Mouse (Mus musculus) cerebellum, adult 2 months (tissue): ENCODE results near the gene Sel1l3. TPM values are rescaled to one million over a fixed set of nuclear protein-coding genes. Genes with fewer than 3 reads are reported as not detected.

Source experiments
- DNase-seq, 2 experiments: peaks; one replicate each; pipeline ENCODE4 v3.0.0; 2021
- H3K27ac ChIP-seq: fragments of 200-500 bp; 2 replicates; pipeline ENCODE4 v1.5.1; 2012; ENCODE audit warnings: low read length, control low read depth, inconsistent platforms; ENCODE audit not compliant: insufficient read depth
- H3K27me3 ChIP-seq: fragments of 200-500 bp; 2 replicates; pipeline ENCODE4 v1.6.1; 2012; ENCODE audit warnings: inconsistent platforms, mild to moderate bottlenecking, low read length, moderate library complexity; ENCODE audit not compliant: control insufficient read depth, insufficient read depth
- H3K4me1 ChIP-seq: fragments of 200-500 bp; 2 replicates; pipeline ENCODE4 v1.6.1; 2011; ENCODE audit warnings: low read length; ENCODE audit not compliant: control insufficient read depth, insufficient read depth
- H3K4me3 ChIP-seq: fragments of 200-500 bp; replicated peaks from 2 replicates; pipeline ENCODE3; 2011; ENCODE audit warnings: mild to moderate bottlenecking, low read depth, low read length, control low read depth; ENCODE audit not compliant: insufficient read depth
- CTCF ChIP-seq: fragments of 200-500 bp; IDR thresholded peaks from 2 replicates; pipeline ENCODE4 v1.5.1; 2011; ENCODE audit warnings: low read depth, mild to moderate bottlenecking, control low read depth, low read length, moderate library complexity, borderline replicate concordance; ENCODE audit not compliant: insufficient read depth
- POLR2A ChIP-seq: fragments of 200-500 bp; IDR thresholded peaks from 2 replicates; pipeline ENCODE4 v1.6.1; 2011; ENCODE audit warnings: low read length, control low read depth, borderline replicate concordance; ENCODE audit not compliant: insufficient read depth
- WGBS: fragments of 180-500 bp; shearing (Covaris S2); methylation state at CpG from one replicate; pipeline ENCODE4 v1.1.7; 2018; 5-methylcytosine and 5-hydroxymethylcytosine counted together
- polyA plus RNA-seq: library from polyadenylated mRNA; depleted of rRNA; stranded (reverse); fragments of >200 nt; gene quantifications from 2 replicates; pipeline ENCODE4 v1.2.3, GENCODE M21; 2012

Sel1l3 gene
- polyA plus RNA-seq, 1 experiment = 70.8 TPM

GRCm38 (mm10) chr5:53123525-53124286 is 90.0 kb downstream of the Sel1l3 start:
- no peak overlapping the region for H3K27ac ChIP-seq
- TF ChIP-seq CTCF (peak; percentile 73), POLR2A (no peak)
- no peaks in the 10 kb centered on the region for H3K27me3 ChIP-seq
- no peak overlapping the region for H3K4me3 ChIP-seq
- WGBS = 34% methylated on average over 10 of the region's 10 CpGs
- H3K4me1 ChIP-seq = peaks cover 10% of the 10 kb centered on the region
- DNase-seq = peak; percentile 55 to 67

DNA sequence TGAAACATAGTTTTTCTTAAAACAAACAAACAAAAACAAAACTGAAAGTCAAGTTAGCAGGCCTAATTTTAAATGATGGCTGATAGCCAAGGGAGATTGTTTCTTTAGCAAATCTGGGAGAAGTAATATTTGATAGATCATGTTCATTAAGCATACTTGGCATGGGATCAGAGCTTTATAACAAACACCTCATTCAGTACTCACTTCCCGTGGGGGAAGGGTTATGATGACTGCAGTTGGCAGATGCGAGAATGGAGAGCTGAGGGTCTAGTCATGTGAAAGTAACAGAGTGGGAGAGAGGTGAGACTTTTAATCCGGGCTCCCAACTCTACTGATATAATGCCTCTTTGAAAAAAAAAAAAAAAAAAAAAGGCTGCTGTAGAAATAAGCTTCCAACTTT is 94.0 kb downstream of the Sel1l3 start:
- Histone ChIP-seq H3K27ac (no peak overlapping the region), H3K27me3 (no peaks in the 10 kb centered on the region), H3K4me3 (no peak overlapping the region), H3K4me1 (peaks cover 4% of the 10 kb centered on the region; the same call in 1 of the 2 replicates)
- 19% methylated on average over 3 of the region's 3 CpGs for WGBS
- TF ChIP-seq CTCF (no peak), POLR2A (no peak)
- DNase-seq = no peak

DNA sequence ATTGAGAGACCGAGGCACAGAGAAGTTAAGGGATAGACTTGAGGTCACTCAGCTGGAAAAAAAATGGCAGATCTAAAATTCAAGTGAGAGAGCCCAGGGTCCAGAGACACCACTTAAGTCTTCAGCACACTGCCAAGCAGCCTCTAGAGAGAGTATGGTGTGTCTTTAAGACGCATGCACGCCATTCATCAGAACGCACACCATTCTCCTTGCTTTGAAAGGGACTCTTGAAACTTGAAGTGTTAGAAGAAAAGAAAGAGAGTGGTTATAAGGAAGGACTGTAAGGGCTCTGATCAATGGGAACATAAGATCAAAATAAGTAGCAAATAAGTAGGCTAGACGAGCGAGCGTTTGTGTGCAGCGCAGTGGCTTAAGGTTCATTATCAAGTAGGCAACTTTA is 95.5 kb downstream of the Sel1l3 start:
- no peak overlapping the region for H3K4me3 ChIP-seq

GRCm38 (mm10) chr5:53114616-53115267 is 99.0 kb downstream of the Sel1l3 start:
- peaks cover 3% of the 10 kb centered on the region; the same call in 1 of the 2 replicates for H3K4me1 ChIP-seq
- TF ChIP-seq CTCF = no peak
- no peak for TF ChIP-seq POLR2A
- 72% methylated on average over 12 of the region's 12 CpGs for WGBS
- H3K27ac ChIP-seq = no peak overlapping the region
- H3K4me3 ChIP-seq = no peak overlapping the region
- no peak for DNase-seq
- H3K27me3 ChIP-seq = no peaks in the 10 kb centered on the region

More for the DNA sequence above, 95.5 kb downstream of the Sel1l3 start:
- WGBS = 96% methylated on average over 8 of the region's 8 CpGs
- Histone ChIP-seq H3K4me1 (peaks cover 4% of the 10 kb centered on the region; the same call in 1 of the 2 replicates), H3K27ac (no peak overlapping the region), H3K27me3 (no peaks in the 10 kb centered on the region)
- TF ChIP-seq POLR2A (no peak), CTCF (no peak)
- no peak for DNase-seq

GRCm38 (mm10) chr5:53112942-53113341 is 100.8 kb downstream of the Sel1l3 start:
- peaks cover 3% of the 10 kb centered on the region; the same call in 1 of the 2 replicates for H3K4me1 ChIP-seq
- H3K27me3 ChIP-seq = no peaks in the 10 kb centered on the region
- WGBS = 96% methylated on average over 5 of the region's 5 CpGs
- no peak for DNase-seq
- TF ChIP-seq CTCF (no peak), POLR2A (no peak)
- H3K4me3 ChIP-seq = no peak overlapping the region
- H3K27ac ChIP-seq = no peak overlapping the region

- no peak overlapping the region for H3K27ac ChIP-seq
- no peaks in the 10 kb centered on the region for H3K27me3 ChIP-seq
- peaks cover 5% of the 10 kb centered on the region for H3K4me1 ChIP-seq
- no peak for DNase-seq
- 64% methylated on average over 5 of the region's 5 CpGs for WGBS
- H3K4me3 ChIP-seq = no peak overlapping the region
- TF ChIP-seq POLR2A (no peak), CTCF (no peak)
Observed at GRCm38 (mm10) chr5:53111036-53111435, 102.7 kb downstream of the Sel1l3 start.

GRCm38 (mm10) chr5:53110225-53110624 is 103.5 kb downstream of the Sel1l3 start:
- TF ChIP-seq POLR2A (no peak), CTCF (no peak)
- Histone ChIP-seq H3K27me3 (no peaks in the 10 kb centered on the region), H3K4me1 (peaks cover 13% of the 10 kb centered on the region), H3K4me3 (no peak overlapping the region), H3K27ac (no peak overlapping the region)
- WGBS = 64% methylated on average over 4 of the region's 4 CpGs
- DNase-seq = no peak

DNA sequence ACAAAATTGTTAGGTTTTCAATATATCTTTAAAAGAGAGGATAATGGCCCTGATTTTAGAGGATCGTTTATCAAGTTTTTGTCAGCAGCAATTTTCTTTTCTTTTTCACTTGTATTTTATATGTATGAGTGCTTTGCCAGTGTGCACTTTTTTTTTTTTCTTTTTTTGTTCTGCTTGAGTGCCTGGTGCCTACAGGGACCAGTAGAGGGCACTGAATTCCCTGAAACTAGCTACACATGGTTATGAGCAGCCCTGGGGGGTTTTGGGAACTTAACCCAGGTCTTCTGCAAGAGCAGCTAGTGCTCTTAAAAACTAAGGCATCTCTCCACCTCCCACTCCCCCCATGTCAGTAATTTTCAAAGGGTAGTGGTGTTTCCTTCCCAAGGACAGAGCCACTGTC is 105.1 kb downstream of the Sel1l3 start:
- no peak for DNase-seq
- 93% methylated on average over 1 of the region's 1 CpGs for WGBS
- TF ChIP-seq CTCF (peak; percentile 33; the same call in 1 of the 2 replicates), POLR2A (no peak)
- Histone ChIP-seq H3K27me3 (no peaks in the 10 kb centered on the region), H3K4me3 (no peak overlapping the region), H3K27ac (no peak overlapping the region), H3K4me1 (peaks cover 22% of the 10 kb centered on the region)
